ENCODE assay signal across 33 mouse cellular contexts in the genomic region with DNA sequence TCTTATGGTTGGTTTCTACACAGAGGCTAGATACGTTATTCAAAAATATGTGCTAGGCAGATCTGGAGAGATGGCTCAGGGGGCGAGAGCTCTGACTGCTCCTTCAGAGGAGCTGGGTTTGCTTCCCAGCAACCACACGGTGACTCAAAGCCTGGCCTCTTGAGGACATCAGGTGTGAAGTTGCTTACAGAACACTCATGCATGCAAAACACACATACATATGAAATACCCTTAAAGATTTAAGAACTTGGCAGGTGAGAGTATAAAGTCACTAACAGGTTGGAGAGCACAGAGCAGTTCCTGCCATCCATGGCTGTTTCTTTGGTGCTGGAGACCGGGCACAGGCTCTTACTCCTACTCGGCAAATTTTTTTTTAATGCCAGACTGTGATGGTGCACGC. TPM values are rescaled to one million over a fixed set of nuclear protein-coding genes. Genes with fewer than 3 reads are reported as not detected.
"Had no signal": no experiment of that assay in that cellular context is flagged by ENCODE, and none has a peak within 500 bp of the region (broad histone marks: within the 10 kb centered on the region; RNA-seq: fewer than 3 reads in every experiment).

No protein-coding gene starts in this region.

- H3K4me2 ChIP-seq: heart, embryonic 11.5 days; heart, embryonic 12.5 days; heart, embryonic 13.5 days; heart, embryonic 15.5 days; hindbrain, embryonic 12.5 days; hindbrain, embryonic 13.5 days; hindbrain, embryonic 14.5 days; hindbrain, embryonic 15.5 days; intestine, embryonic 15.5 days; kidney, embryonic 15.5 days had no signal

- H3K36me3 ChIP-seq: heart, embryonic 15.5 days; hindbrain, embryonic 10.5 days; hindbrain, embryonic 12.5 days; hindbrain, embryonic 13.5 days; hindbrain, embryonic 15.5 days; intestine, embryonic 15.5 days; kidney, embryonic 15.5 days had no signal

- H3K27me3 ChIP-seq: heart, embryonic 15.5 days; hindbrain, embryonic 12.5 days; hindbrain, embryonic 13.5 days; hindbrain, embryonic 15.5 days; intestine, embryonic 15.5 days; kidney, embryonic 15.5 days had no signal

- H3K9ac ChIP-seq: heart, embryonic 12.5 days; heart, embryonic 13.5 days; heart, embryonic 15.5 days; hindbrain, embryonic 12.5 days; hindbrain, embryonic 13.5 days; hindbrain, embryonic 14.5 days; hindbrain, embryonic 15.5 days; intestine, embryonic 15.5 days; kidney, embryonic 15.5 days had no signal

- H3K9me3 ChIP-seq: heart, embryonic 10.5 days; heart, embryonic 12.5 days; heart, embryonic 13.5 days; heart, embryonic 15.5 days; hindbrain, embryonic 10.5 days; hindbrain, embryonic 12.5 days; hindbrain, embryonic 13.5 days; hindbrain, embryonic 15.5 days; intestine, embryonic 15.5 days; kidney, embryonic 15.5 days had no signal

- H3K4me3 ChIP-seq: heart, embryonic 10.5 days; heart, embryonic 12.5 days; heart, embryonic 13.5 days; heart, embryonic 15.5 days; hindbrain, embryonic 10.5 days; hindbrain, embryonic 12.5 days; hindbrain, embryonic 13.5 days; hindbrain, embryonic 15.5 days; intestine, embryonic 15.5 days; kidney, embryonic 15.5 days; layer of hippocampus, adult 2 months had no signal

- H3K27ac ChIP-seq: heart, embryonic 10.5 days; heart, embryonic 13.5 days; heart, embryonic 15.5 days; hindbrain, embryonic 10.5 days; hindbrain, embryonic 12.5 days; hindbrain, embryonic 13.5 days; hindbrain, embryonic 14.5 days; hindbrain, embryonic 15.5 days; hindbrain, postnatal 0 days; intestine, embryonic 15.5 days; kidney, embryonic 15.5 days; kidney, postnatal 0 days; layer of hippocampus, adult 2 months had no signal

- DNase-seq: heart, postnatal 10 days; heart, postnatal 36 days; heart, postnatal 4 days; kidney, adult 18-20 months; kidney, adult 2 months; kidney, adult 8-10 months; kidney, adult 9 months; kidney, postnatal 10 days; kidney, postnatal 14 days; kidney, postnatal 25 days; kidney, postnatal 4 days; layer of hippocampus, adult 9-11 months; layer of hippocampus, postnatal 36 days had no signal

- H3K4me1 ChIP-seq: heart, embryonic 12.5 days; hindbrain, embryonic 12.5 days; hindbrain, embryonic 13.5 days had no signal

- ATAC-seq: hindbrain, embryonic 16.5 days; hindbrain, postnatal 0 days; inflammation-experienced regulatory T-cells, adult 6 months; intestine, embryonic 15.5 days; intestine, embryonic 16.5 days; intestine, postnatal 0 days had no signal

RNA-seq across cellular contexts. Expression of gene Rilp, which starts 17.0 kb away (rescaled TPM):
- total RNA-seq: hematopoietic stem cell, adult 5-6 weeks had no signal
- polyA plus RNA-seq: inflammation-experienced regulatory T-cells, adult 6 months had no signal
